Mouse (Mus musculus) hindbrain, embryonic 10.5 days (tissue): ENCODE results near the gene Nyap2. TPM values are rescaled to one million over a fixed set of nuclear protein-coding genes. Genes with fewer than 3 reads are reported as not detected.

Source experiments
- DNase-seq: peaks from one replicate; pipeline ENCODE4 v3.0.0-alpha.2; 2017; ENCODE audit warnings: low spot score
- H3K27ac ChIP-seq: fragments of 300-500 bp; sonication (generic); 2 replicates; pipeline ENCODE4 v1.5.1; 2016; ENCODE audit warnings: mild to moderate bottlenecking, moderate library complexity
- H3K27me3 ChIP-seq: fragments of 300-500 bp; sonication (generic); 2 replicates; pipeline ENCODE4 v1.6.1; 2016; ENCODE audit warnings: mild to moderate bottlenecking; ENCODE audit not compliant: poor library complexity, insufficient read depth, severe bottlenecking
- H3K36me3 ChIP-seq: fragments of 300-500 bp; sonication (generic); 2 replicates; pipeline ENCODE4 v1.6.1; 2016; ENCODE audit warnings: mild to moderate bottlenecking, moderate library complexity
- H3K4me1 ChIP-seq: fragments of 300-500 bp; sonication (generic); replicated peaks from 2 replicates; pipeline ENCODE4 v1.6.1; 2016; ENCODE audit warnings: mild to moderate bottlenecking
- H3K4me3 ChIP-seq: fragments of 300-500 bp; sonication (generic); 2 replicates; pipeline ENCODE4 v1.5.1; 2016; ENCODE audit warnings: mild to moderate bottlenecking, moderate library complexity
- H3K9me3 ChIP-seq: fragments of 300-500 bp; sonication (generic); 2 replicates; pipeline ENCODE4 v1.6.1; 2016; ENCODE audit warnings: mild to moderate bottlenecking, moderate library complexity
- WGBS: fragments of 180-500 bp; shearing (Covaris S2); methylation state at CpG from one replicate; pipeline ENCODE4 v1.1.7; 2016; 5-methylcytosine and 5-hydroxymethylcytosine counted together
- polyA plus RNA-seq: library from polyadenylated mRNA; unstranded; fragments of >200 nt; fragmentation: Nextera tagmentation; extraction: Ambion mirVana; gene quantifications from 2 replicates; pipeline ENCODE4 v1.2.1, GENCODE M21; 2016

Nyap2 gene
- polyA plus RNA-seq, 1 experiment from 2014 or later = 2.2 TPM

- 0 out of 2 replicates have a peak overlapping the region, but pooled peaks have one; percentile 16 for H3K27ac ChIP-seq
- 29% methylated on average over 1 of the region's 1 CpGs for WGBS
- H3K27me3 ChIP-seq = no peaks in the 10 kb centered on the region
- no peaks in the 10 kb centered on the region for H3K36me3 ChIP-seq
- no peak for DNase-seq
- H3K9me3 ChIP-seq = no peaks in the 10 kb centered on the region
- no peak overlapping the region for H3K4me3 ChIP-seq
- peaks cover 24% of the 10 kb centered on the region for H3K4me1 ChIP-seq
Observed at GRCm38 (mm10) chr1:81098950-81099349, 22.2 kb downstream of the Nyap2 start.

- Histone ChIP-seq H3K4me1 (peaks cover 24% of the 10 kb centered on the region), H3K27ac (no peak overlapping the region), H3K9me3 (no peaks in the 10 kb centered on the region), H3K4me3 (no peak overlapping the region), H3K36me3 (no peaks in the 10 kb centered on the region), H3K27me3 (no peaks in the 10 kb centered on the region)
- no peak for DNase-seq
- 81% methylated on average over 1 of the region's 1 CpGs for WGBS
Observed at GRCm38 (mm10) chr1:81101749-81102148, 25.0 kb downstream of the Nyap2 start.

GRCm38 (mm10) chr1:81119732-81120131 is 43.0 kb downstream of the Nyap2 start:
- DNase-seq = no peak
- Histone ChIP-seq H3K4me1 (no peaks in the 10 kb centered on the region), H3K4me3 (no peak overlapping the region), H3K9me3 (no peaks in the 10 kb centered on the region), H3K36me3 (no peaks in the 10 kb centered on the region), H3K27ac (no peak overlapping the region), H3K27me3 (no peaks in the 10 kb centered on the region)

DNA sequence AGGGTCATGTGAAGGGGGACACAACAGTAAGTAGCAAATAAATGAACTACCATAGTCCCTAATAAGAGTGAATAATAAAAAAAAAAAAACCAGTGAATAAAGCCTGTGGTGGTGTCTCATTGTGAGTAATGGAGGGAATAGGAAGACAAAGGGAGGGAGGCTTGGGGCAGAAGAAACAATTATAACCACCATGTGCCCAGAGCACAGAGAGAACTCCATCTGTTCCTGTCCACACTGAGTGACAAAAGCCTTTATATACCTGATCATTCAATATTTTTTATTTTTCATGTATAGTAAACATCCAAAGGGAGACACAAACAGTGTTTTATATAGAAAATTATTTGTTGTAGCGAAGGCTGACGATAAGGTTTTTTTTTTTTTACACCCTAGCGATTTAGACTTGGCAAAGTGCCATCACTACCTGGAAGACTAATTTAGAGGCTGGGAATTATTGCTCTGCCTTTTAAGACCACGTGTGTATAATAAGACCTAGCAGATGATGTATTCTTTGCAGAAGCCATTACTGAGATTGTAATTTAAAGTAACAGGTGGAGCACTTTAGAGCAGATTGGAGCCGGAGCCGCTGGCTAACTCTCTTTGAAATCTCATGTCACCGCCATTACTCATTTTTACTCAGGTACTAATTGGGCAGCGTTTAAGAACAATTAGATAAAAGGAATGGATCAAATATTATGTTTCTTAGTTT is 55.4 kb downstream of the Nyap2 start:
- Histone ChIP-seq H3K27ac (no peak overlapping the region), H3K4me1 (no peaks in the 10 kb centered on the region), H3K36me3 (no peaks in the 10 kb centered on the region), H3K9me3 (no peaks in the 10 kb centered on the region), H3K4me3 (no peak overlapping the region), H3K27me3 (no peaks in the 10 kb centered on the region)
- 88% methylated on average over 8 of the region's 8 CpGs for WGBS
- DNase-seq = no peak

- Histone ChIP-seq H3K27me3 (no peaks in the 10 kb centered on the region), H3K36me3 (no peaks in the 10 kb centered on the region), H3K27ac (no peak overlapping the region), H3K4me3 (no peak overlapping the region), H3K4me1 (no peaks in the 10 kb centered on the region), H3K9me3 (no peaks in the 10 kb centered on the region)
- DNase-seq = no peak
Observed at GRCm38 (mm10) chr1:81143855-81144254, 67.1 kb downstream of the Nyap2 start.

DNA sequence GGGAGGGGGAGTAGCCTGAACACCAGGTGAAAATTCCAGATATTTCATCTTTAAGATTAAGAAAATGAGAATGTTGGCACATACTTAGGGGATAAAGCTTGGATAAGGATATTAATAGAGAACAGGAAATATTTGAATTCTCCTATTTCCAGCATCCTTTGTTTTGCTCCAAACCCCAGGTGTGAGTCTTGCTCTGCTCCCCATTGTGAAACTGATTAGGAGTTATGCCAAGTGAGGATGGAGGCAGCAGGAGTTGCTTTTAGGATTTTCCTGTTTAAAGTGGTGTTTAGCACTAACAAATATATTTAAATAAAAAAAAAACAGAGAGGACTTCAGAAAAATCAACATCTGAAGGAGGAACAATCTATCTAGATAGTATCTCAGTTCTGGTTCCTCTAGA is 68.8 kb downstream of the Nyap2 start:
- H3K4me1 ChIP-seq = no peaks in the 10 kb centered on the region
- DNase-seq = no peak
- no peak overlapping the region for H3K27ac ChIP-seq
- H3K36me3 ChIP-seq = no peaks in the 10 kb centered on the region
- H3K9me3 ChIP-seq = no peaks in the 10 kb centered on the region
- H3K27me3 ChIP-seq = no peaks in the 10 kb centered on the region
- no peak overlapping the region for H3K4me3 ChIP-seq

DNA sequence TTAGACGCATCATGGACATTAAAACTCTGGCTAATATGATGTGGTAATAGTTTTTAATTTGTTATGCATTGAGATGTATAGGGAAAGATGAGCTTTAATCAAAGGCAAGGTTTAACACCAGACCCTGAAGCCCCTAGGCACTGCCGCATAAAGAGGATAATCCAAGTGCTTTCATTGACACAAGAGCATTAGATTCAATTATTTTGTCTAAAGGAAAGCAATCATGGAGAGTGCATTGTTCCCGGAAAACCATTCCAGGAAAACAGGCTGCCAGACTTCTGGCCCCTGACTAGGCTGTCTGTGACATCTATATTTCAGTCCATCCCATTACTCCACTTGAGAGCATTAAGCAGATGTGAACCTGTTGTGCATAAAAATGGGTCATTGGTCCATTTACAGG is 92.5 kb downstream of the Nyap2 start:
- no peak overlapping the region for H3K4me3 ChIP-seq
- H3K27ac ChIP-seq = no peak overlapping the region
- H3K36me3 ChIP-seq = no peaks in the 10 kb centered on the region
- H3K27me3 ChIP-seq = no peaks in the 10 kb centered on the region
- no peak for DNase-seq
- 60% methylated on average over 3 of the region's 3 CpGs for WGBS
- no peaks in the 10 kb centered on the region for H3K4me1 ChIP-seq
- no peaks in the 10 kb centered on the region for H3K9me3 ChIP-seq

- H3K36me3 ChIP-seq = no peaks in the 10 kb centered on the region
- no peak overlapping the region for H3K27ac ChIP-seq
- no peak overlapping the region for H3K4me3 ChIP-seq
- DNase-seq = no peak
- H3K4me1 ChIP-seq = no peaks in the 10 kb centered on the region
- H3K9me3 ChIP-seq = no peaks in the 10 kb centered on the region
- H3K27me3 ChIP-seq = no peaks in the 10 kb centered on the region
Observed at GRCm38 (mm10) chr1:81172703-81173102, 96.0 kb downstream of the Nyap2 start.

GRCm38 (mm10) chr1:81173303-81173702 is 96.6 kb downstream of the Nyap2 start:
- no peaks in the 10 kb centered on the region for H3K9me3 ChIP-seq
- H3K36me3 ChIP-seq = no peaks in the 10 kb centered on the region
- no peaks in the 10 kb centered on the region for H3K4me1 ChIP-seq
- DNase-seq = no peak
- no peak overlapping the region for H3K4me3 ChIP-seq
- no peak overlapping the region for H3K27ac ChIP-seq
- no peaks in the 10 kb centered on the region for H3K27me3 ChIP-seq
- 69% methylated on average over 1 of the region's 1 CpGs for WGBS

GRCm38 (mm10) chr1:81179725-81180124 is 103.0 kb downstream of the Nyap2 start:
- Histone ChIP-seq H3K4me1 (0 out of 2 replicates have a peak, but pooled peaks cover 2% of the 10 kb centered on the region), H3K27me3 (no peaks in the 10 kb centered on the region), H3K27ac (no peak overlapping the region), H3K9me3 (no peaks in the 10 kb centered on the region), H3K4me3 (no peak overlapping the region), H3K36me3 (no peaks in the 10 kb centered on the region)
- WGBS = 90% methylated on average over 4 of the region's 4 CpGs
- no peak for DNase-seq

DNA sequence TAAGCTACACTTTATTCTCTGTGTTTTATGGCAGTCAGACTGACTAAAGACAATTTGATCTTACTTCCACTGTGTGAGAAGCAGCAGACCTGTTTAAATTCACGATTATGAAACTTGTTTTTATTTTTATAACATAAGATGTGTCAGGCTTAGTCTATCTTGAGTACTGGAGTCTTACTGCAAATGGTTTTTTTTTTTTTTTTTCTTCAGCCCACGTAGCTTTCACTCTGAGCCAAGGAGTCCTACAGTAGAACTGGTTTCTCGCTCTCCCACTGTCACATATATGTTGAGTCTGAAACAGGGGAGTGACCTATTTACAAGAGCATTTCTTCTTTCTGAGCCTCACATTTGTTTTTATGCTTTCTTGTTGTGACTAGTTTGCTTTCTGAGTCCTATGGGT is 103.9 kb downstream of the Nyap2 start:
- Histone ChIP-seq H3K27ac (no peak overlapping the region), H3K36me3 (no peaks in the 10 kb centered on the region), H3K4me3 (no peak overlapping the region), H3K4me1 (0 out of 2 replicates have a peak, but pooled peaks cover 2% of the 10 kb centered on the region), H3K27me3 (no peaks in the 10 kb centered on the region), H3K9me3 (no peaks in the 10 kb centered on the region)
- WGBS = 82% methylated on average over 3 of the region's 3 CpGs
- DNase-seq = no peak

DNA sequence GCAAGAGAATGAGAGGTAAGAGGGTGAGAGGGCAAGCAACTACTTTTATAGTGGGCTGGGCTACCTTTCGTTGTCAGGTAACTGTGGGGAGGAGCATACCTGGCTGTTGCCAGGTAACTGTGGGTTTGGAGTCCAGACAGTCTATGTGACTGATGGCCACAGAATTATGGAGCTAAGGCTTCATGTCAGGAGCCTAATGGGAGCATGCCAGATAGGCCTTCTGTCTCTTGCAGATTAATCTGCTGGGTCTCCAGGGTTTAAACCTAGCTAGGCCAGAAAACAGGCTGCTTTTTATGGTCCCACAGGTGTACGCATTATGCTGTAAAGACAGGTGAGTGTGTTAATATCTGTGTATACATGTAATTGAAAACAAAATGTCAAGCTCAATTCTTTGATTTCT is 132.8 kb downstream of the Nyap2 start:
- Histone ChIP-seq H3K4me3 (no peak overlapping the region), H3K9me3 (no peaks in the 10 kb centered on the region), H3K36me3 (no peaks in the 10 kb centered on the region), H3K4me1 (no peaks in the 10 kb centered on the region), H3K27me3 (no peaks in the 10 kb centered on the region), H3K27ac (no peak overlapping the region)
- WGBS = 84% methylated on average over 2 of the region's 2 CpGs
- no peak for DNase-seq

GRCm38 (mm10) chr1:81211491-81211890 is 134.7 kb downstream of the Nyap2 start:
- Histone ChIP-seq H3K4me1 (no peaks in the 10 kb centered on the region), H3K9me3 (no peaks in the 10 kb centered on the region), H3K4me3 (no peak overlapping the region), H3K27ac (no peak overlapping the region), H3K27me3 (no peaks in the 10 kb centered on the region), H3K36me3 (no peaks in the 10 kb centered on the region)
- DNase-seq = no peak
- 73% methylated on average over 4 of the region's 4 CpGs for WGBS

- Histone ChIP-seq H3K27ac (no peak overlapping the region), H3K4me1 (no peaks in the 10 kb centered on the region), H3K4me3 (no peak overlapping the region), H3K9me3 (no peaks in the 10 kb centered on the region), H3K27me3 (no peaks in the 10 kb centered on the region), H3K36me3 (no peaks in the 10 kb centered on the region)
- DNase-seq = no peak
- WGBS = 33% methylated on average over 1 of the region's 1 CpGs
Observed at GRCm38 (mm10) chr1:81219790-81220189, 143.0 kb downstream of the Nyap2 start.
